Mouse (Mus musculus) lung, embryonic 16.5 days (tissue): ENCODE data around the gene Abraxas2. TPM values are rescaled to one million over a fixed set of nuclear protein-coding genes. Genes with fewer than 3 reads are reported as not detected.

Source experiments
- ATAC-seq: fragments of 200-750 bp; cut with Nextera tagmentation; 2 replicates; pipeline ENCODE4 v1.8.0; 2017; ENCODE audit warnings: low read depth, mild to moderate bottlenecking, moderate library complexity
- H3K27ac ChIP-seq: fragments of 300-500 bp; sonication (generic); 2 replicates; pipeline ENCODE4 v1.5.1; 2014; ENCODE audit warnings: mild to moderate bottlenecking, control low read depth, low read length
- H3K27me3 ChIP-seq: fragments of 300-500 bp; sonication (generic); 2 replicates; pipeline ENCODE4 v1.6.1; 2014; ENCODE audit warnings: low read depth, low read length, mixed read lengths; ENCODE audit not compliant: control insufficient read depth, insufficient read depth
- H3K36me3 ChIP-seq: fragments of 300-500 bp; sonication (generic); 2 replicates; pipeline ENCODE4 v1.6.1; 2014; ENCODE audit warnings: low read length; ENCODE audit not compliant: control insufficient read depth, insufficient read depth
- H3K4me1 ChIP-seq: fragments of 300-500 bp; sonication (generic); replicated peaks from 2 replicates; pipeline ENCODE4 v1.6.1; 2014; ENCODE audit warnings: low read length, mixed read lengths; ENCODE audit not compliant: control insufficient read depth, insufficient read depth
- H3K4me2 ChIP-seq: fragments of 300-500 bp; sonication (generic); 2 replicates; pipeline ENCODE4 v1.6.1; 2014; ENCODE audit warnings: low read depth, low read length, control low read depth
- H3K4me3 ChIP-seq: fragments of 300-500 bp; sonication (generic); 2 replicates; pipeline ENCODE4 v1.5.1; 2014; ENCODE audit warnings: mild to moderate bottlenecking, low read length, control low read depth
- H3K9ac ChIP-seq: fragments of 300-500 bp; sonication (generic); 2 replicates; pipeline ENCODE4 v1.6.1; 2014; ENCODE audit warnings: low read length, control low read depth
- H3K9me3 ChIP-seq: fragments of 300-500 bp; sonication (generic); 2 replicates; pipeline ENCODE4 v1.6.1; 2016; ENCODE audit warnings: low read length; ENCODE audit not compliant: control insufficient read depth
- WGBS: fragments of 180-500 bp; shearing (Covaris S2); extraction: QIAGEN DNeasy Blood & Tissue Kit; methylation state at CpG from one replicate; pipeline ENCODE4 v1.1.7; 2014; 5-methylcytosine and 5-hydroxymethylcytosine counted together
- polyA plus RNA-seq: library from polyadenylated mRNA; unstranded; fragments of >200 nt; fragmentation: Nextera tagmentation; extraction: Ambion mirVana; gene quantifications from 2 replicates; pipeline ENCODE4 v1.2.1, GENCODE M21; 2015

Abraxas2 gene
- polyA plus RNA-seq, 1 experiment from 2014 or later, result 41.9 TPM

DNA sequence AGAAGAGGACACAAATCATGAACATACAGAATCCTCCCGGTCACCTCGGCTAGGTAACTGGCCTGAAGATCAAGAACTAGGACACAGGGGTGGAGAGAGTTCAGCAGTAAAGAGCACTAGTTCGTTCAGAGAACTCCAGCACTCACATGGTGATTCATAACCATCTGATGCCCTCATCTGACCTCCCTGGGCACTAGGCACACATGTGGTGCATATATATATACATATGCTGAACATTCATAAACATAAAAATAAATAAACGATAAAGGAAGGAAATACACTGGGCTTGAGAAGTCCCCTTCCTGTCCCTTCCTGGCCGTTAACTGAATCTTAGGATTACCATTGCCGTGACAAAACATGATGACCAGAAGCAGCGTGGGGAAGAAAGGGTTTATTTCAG is 33.8 kb downstream of the Abraxas2 start:
- 51% methylated on average over 7 of the region's 7 CpGs for WGBS
- Histone ChIP-seq H3K36me3 (no peaks in the 10 kb centered on the region), H3K27ac (no peak overlapping the region), H3K4me2 (no peak overlapping the region), H3K9ac (no peak overlapping the region), H3K4me3 (no peak overlapping the region), H3K9me3 (no peaks in the 10 kb centered on the region), H3K27me3 (no peaks in the 10 kb centered on the region), H3K4me1 (peaks cover 7% of the 10 kb centered on the region)
- ATAC-seq, result no peak

DNA sequence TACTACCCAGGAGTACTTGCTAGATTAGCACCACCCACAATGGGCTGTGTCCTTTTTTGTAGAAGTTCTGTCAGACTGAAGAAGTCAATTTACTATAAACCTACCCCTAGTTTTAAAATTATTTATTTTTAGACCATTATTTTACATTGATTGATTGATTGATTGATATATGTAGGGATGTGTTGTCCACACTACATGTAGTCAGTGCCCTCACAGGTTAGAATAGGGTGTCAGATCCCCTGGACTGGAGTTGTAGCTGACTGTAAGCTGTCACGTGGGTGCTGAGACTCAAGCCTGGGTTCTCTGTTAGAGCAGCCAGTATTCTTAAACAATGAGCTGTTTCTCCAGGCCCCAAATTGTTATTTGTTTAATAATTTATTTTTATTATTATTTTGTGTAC is 34.3 kb downstream of the Abraxas2 start:
- H3K36me3 ChIP-seq, result no peaks in the 10 kb centered on the region
- no peak overlapping the region for H3K9ac ChIP-seq
- no peaks in the 10 kb centered on the region for H3K27me3 ChIP-seq
- peaks cover 7% of the 10 kb centered on the region for H3K4me1 ChIP-seq
- 83% methylated on average over 1 of the region's 1 CpGs for WGBS
- no peak overlapping the region for H3K27ac ChIP-seq
- H3K4me3 ChIP-seq, result no peak overlapping the region
- no peak overlapping the region for H3K4me2 ChIP-seq
- no peak for ATAC-seq
- no peaks in the 10 kb centered on the region for H3K9me3 ChIP-seq

DNA sequence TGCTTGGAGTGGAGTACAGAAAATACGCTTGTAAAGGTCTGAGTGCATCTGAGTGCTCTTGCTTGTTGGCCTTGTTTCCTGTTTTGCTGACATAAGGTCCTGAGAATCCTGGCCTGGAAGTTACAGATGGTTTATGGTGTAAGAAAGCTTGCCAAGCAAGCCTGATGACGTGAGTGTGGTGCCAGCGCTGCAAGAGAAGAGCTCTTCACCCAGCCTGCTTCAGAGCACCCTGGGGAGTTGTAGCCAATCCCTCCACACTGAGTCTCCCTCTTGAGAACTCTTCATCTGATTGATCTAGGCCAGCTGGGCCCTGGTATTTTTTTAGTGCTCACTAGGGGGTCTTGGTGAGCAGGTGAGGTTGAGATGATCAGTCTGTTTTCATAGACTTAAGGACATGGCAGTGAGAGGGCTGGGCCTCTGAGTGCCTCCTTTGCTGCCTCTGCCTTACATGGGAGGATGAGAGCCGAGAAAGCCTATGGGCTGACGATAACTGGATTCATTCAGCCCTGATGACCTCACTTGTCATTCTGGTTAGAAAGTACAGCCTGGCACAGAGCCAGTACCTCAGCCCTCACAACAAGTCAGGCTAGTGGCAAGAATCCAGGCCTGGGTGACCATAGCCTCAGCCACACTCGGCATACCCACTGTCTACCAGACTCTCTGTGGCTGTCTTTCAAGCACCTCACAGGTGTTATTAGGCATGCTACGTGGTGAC is 36.0 kb downstream of the Abraxas2 start:
- 31% methylated on average over 7 of the region's 7 CpGs for WGBS
- peak overlapping the region; percentile 7; the same call in 1 of the 2 replicates for H3K27ac ChIP-seq
- H3K4me3 ChIP-seq, result no peak overlapping the region
- no peaks in the 10 kb centered on the region for H3K36me3 ChIP-seq
- H3K4me1 ChIP-seq, result peaks cover 7% of the 10 kb centered on the region
- no peaks in the 10 kb centered on the region for H3K9me3 ChIP-seq
- peak; percentile 57; the same call in 1 of the 2 replicates for ATAC-seq
- H3K27me3 ChIP-seq, result no peaks in the 10 kb centered on the region
- H3K9ac ChIP-seq, result no peak overlapping the region
- H3K4me2 ChIP-seq, result no peak overlapping the region

DNA sequence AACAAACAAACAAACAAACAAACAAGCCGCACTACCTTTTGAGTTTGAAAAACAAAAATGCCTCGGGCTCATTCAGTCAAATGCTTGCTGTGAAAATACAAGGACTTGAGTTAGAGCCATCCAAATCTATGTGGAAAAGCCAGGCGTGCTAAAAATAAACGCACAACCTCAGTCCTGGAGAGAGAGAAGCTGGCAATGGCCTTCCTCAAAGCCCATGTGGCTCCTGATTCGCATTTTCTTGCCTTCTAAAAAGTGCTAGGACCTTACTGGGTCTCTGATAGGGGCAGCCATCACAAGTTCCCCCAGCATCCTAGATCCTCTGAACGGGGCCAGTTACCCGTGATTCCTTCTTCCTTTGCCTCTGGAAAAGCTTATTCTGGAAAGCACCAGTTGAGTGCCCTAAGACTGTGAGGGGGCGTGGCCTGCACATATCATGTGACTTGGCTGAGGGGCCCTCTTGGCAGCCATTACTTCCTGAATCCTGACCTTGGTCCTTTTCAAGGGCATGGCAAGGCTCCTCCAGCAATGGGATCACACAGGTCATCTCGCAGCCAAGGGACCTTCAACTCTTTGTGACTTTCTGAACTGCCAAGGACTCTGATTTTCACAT is 37.3 kb downstream of the Abraxas2 start:
- H3K27ac ChIP-seq, result no peak overlapping the region
- 81% methylated on average over 9 of the region's 9 CpGs for WGBS

DNA sequence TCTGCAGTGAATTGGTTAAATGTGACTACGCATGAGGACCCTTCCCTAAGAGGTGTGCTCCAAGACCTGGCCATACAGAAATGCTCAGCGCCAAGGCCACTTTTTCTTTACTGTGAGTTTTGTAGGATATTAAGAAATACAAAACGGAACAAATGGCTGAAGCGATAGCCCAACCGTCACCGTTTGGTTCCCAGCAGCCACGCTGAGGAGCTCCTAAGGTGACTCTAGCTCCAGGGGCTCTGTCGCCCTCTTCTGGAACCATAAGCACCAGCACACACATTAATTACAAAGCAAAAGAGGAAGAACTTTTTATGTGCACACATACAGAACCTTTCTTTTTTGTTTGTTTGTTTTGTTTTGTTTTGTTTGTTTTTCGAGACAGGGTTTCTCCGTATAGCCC is 38.2 kb downstream of the Abraxas2 start:
- WGBS, result 84% methylated on average over 10 of the region's 10 CpGs
- no peaks in the 10 kb centered on the region for H3K36me3 ChIP-seq
- H3K9ac ChIP-seq, result no peak overlapping the region
- no peak for ATAC-seq
- no peaks in the 10 kb centered on the region for H3K27me3 ChIP-seq
- H3K4me1 ChIP-seq, result peaks cover 7% of the 10 kb centered on the region
- no peak overlapping the region for H3K4me3 ChIP-seq
- H3K4me2 ChIP-seq, result no peak overlapping the region
- no peaks in the 10 kb centered on the region for H3K9me3 ChIP-seq
- H3K27ac ChIP-seq, result no peak overlapping the region

More for the DNA sequence above, 37.3 kb downstream of the Abraxas2 start:
- no peaks in the 10 kb centered on the region for H3K27me3 ChIP-seq
- H3K4me1 ChIP-seq, result peaks cover 7% of the 10 kb centered on the region
- H3K9ac ChIP-seq, result no peak overlapping the region
- no peaks in the 10 kb centered on the region for H3K9me3 ChIP-seq
- ATAC-seq, result no peak
- no peak overlapping the region for H3K4me2 ChIP-seq
- no peaks in the 10 kb centered on the region for H3K36me3 ChIP-seq
- no peak overlapping the region for H3K4me3 ChIP-seq

DNA sequence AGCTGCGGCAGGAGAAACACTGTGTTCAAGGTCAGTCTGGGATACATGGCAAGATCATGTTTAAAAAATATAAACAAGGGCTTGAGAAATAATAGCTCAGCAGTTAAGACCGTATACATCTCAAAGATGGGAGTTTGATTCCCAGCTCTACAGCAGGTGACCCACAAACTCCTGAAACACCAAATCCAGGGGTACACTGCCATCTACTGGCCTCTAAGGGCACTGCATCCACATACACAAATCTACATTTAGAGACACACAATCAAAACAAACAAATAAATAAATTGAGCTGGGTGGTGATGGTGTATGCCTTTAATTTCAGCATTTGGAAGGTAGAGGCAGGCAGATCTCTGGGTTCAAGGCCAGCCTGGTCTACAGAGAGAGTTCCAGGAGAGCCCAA is 39.2 kb downstream of the Abraxas2 start:
- Histone ChIP-seq H3K36me3 (no peaks in the 10 kb centered on the region), H3K4me2 (no peak overlapping the region), H3K4me3 (no peak overlapping the region), H3K27me3 (no peaks in the 10 kb centered on the region), H3K9ac (no peak overlapping the region), H3K9me3 (no peaks in the 10 kb centered on the region), H3K4me1 (peaks cover 7% of the 10 kb centered on the region), H3K27ac (no peak overlapping the region)
- WGBS, result 80% methylated on average over 2 of the region's 2 CpGs
- no peak for ATAC-seq

DNA sequence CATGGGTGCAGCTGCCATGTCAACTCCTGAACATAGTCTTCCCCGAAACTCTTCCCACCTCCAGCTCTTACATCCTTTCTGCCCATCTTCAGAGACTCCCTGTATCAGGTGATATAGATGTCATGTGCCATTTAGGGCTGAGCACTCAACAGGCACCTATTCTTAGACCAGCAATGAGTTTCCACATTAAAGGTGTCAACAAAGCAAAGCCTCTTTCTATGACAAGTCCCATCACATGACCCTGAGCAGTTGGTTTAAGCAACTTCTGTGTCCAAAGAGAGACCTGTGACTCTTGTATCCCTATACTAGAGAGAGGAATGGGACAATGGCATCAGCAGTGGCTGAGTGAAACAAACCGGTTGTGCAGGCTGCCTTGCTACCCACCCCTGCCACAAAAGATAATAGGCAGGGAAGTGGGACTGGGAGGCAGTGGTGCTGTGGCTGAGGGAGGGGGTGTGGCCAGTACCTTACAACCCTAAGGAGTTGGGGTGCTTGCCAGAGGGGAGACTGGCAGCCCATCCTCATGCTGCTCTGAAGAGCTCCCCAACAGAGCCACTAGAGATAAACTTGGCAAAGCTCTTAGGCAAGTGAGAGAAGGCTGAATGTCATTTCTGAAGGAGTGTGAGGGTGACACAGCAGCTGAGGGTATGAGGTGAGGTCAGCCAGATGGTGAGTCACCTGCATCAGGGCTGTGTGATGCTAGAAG is 42.0 kb downstream of the Abraxas2 start:
- Histone ChIP-seq H3K36me3 (no peaks in the 10 kb centered on the region), H3K27me3 (no peaks in the 10 kb centered on the region), H3K4me3 (no peak overlapping the region), H3K9ac (no peak overlapping the region), H3K9me3 (no peaks in the 10 kb centered on the region), H3K27ac (no peak overlapping the region), H3K4me2 (no peak overlapping the region), H3K4me1 (no peaks in the 10 kb centered on the region)
- WGBS, result 32% methylated on average over 2 of the region's 2 CpGs
- ATAC-seq, result peak; percentile 57

DNA sequence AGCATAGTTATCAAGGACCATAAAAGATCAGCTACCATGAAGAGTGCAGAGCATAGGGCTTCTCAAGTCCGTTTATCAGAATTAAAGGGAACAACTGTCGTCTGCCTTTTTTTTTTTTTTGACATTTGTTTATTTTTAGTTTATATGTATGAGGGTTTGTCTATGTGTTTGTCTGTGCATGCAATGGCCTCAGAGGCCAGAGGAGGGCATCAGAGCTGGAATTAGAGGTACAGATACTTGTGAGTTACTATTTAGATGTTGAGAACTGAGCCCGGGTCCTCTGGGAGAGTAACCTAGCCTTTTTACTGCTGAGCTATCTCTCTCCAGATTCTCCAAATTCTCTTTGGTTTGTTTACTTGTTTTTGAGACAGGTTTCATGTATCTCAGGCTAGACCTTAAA is 44.8 kb downstream of the Abraxas2 start:
- no peak overlapping the region for H3K27ac ChIP-seq

DNA sequence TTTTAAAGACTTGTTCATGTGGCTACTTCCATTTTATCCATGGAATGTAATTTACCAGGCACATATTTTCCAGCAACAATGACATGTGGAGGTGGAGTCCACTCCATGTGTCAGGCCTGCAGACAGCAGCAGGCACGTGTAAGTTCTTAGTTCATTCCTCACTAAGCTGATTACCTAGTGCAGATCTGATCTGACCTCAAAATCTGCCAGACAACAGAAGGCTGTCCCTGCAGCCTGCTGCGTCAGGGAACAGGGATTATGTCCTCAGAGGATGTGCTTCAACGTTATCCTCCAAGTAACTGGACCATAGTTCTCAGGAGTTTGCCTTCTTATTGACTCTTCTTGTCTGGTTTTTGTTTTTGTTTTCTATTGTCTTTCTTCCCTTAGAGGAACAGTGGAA is 62.9 kb downstream of the Abraxas2 start:
- 30% methylated on average over 3 of the region's 3 CpGs for WGBS

More for the DNA sequence above, 44.8 kb downstream of the Abraxas2 start:
- no peaks in the 10 kb centered on the region for H3K4me1 ChIP-seq
- no peaks in the 10 kb centered on the region for H3K36me3 ChIP-seq
- no peak overlapping the region for H3K4me2 ChIP-seq
- WGBS, result 63% methylated on average over 3 of the region's 3 CpGs
- no peak overlapping the region for H3K4me3 ChIP-seq
- H3K9me3 ChIP-seq, result peaks cover 3% of the 10 kb centered on the region; the same call in 1 of the 2 replicates
- H3K27me3 ChIP-seq, result no peaks in the 10 kb centered on the region
- ATAC-seq, result no peak
- H3K9ac ChIP-seq, result no peak overlapping the region

More for the DNA sequence above, 62.9 kb downstream of the Abraxas2 start:
- no peak for ATAC-seq
- H3K4me1 ChIP-seq, result no peaks in the 10 kb centered on the region
- no peak overlapping the region for H3K4me3 ChIP-seq
- H3K9ac ChIP-seq, result no peak overlapping the region
- 0 out of 2 replicates have a peak, but pooled peaks cover 4% of the 10 kb centered on the region for H3K9me3 ChIP-seq
- H3K36me3 ChIP-seq, result no peaks in the 10 kb centered on the region
- H3K4me2 ChIP-seq, result no peak overlapping the region
- no peak overlapping the region for H3K27ac ChIP-seq
- no peaks in the 10 kb centered on the region for H3K27me3 ChIP-seq
